Mouse (Mus musculus) ZHBTc4 (cell line): Measurements from ENCODE around the gene Pip5k1a.
"Not testable (repeated sequence)": the region's sequence is repeated elsewhere in the genome, so short reads cannot be mapped to it uniquely, and the experiment has no call there.

Experiments
- DNase-seq: peaks from one replicate; pipeline ENCODE4 v3.0.0-alpha.2; 2011; ENCODE audit warnings: low read depth, low spot score

Pip5k1a gene

GRCm38 (mm10) chr3:95042166-95042837, 64.4 kb downstream of the Pip5k1a start, which contains the start of gene Psmd4:
Gene Psmd4 (minus strand): TSS chr3:95042614.
- DNase-seq: peak; percentile 99

- DNase-seq: no peak
Observed at GRCm38 (mm10) chr3:95041625-95042024, 65.1 kb downstream of the Pip5k1a start.

- DNase-seq: no peak
Observed at GRCm38 (mm10) chr3:95029953-95030352, 76.8 kb downstream of the Pip5k1a start.

GRCm38 (mm10) chr3:95029291-95029827, 77.4 kb downstream of the Pip5k1a start:
- DNase-seq: not testable (repeated sequence)

- DNase-seq: no peak
Observed at GRCm38 (mm10) chr3:95028603-95029002, 78.1 kb downstream of the Pip5k1a start.

GRCm38 (mm10) chr3:95027701-95028100, 79.0 kb downstream of the Pip5k1a start:
- DNase-seq: no peak

- DNase-seq: peak; percentile 32
Observed at GRCm38 (mm10) chr3:95027057-95027645, 79.6 kb downstream of the Pip5k1a start.

- no peak for DNase-seq
Observed at GRCm38 (mm10) chr3:95025202-95025601, 81.5 kb downstream of the Pip5k1a start.

- peak; percentile 66 for DNase-seq
Observed at GRCm38 (mm10) chr3:95024551-95024950, 82.2 kb downstream of the Pip5k1a start.

GRCm38 (mm10) chr3:95020956-95021355, 85.8 kb downstream of the Pip5k1a start:
- DNase-seq: not testable (repeated sequence)

- no peak for DNase-seq
Observed at GRCm38 (mm10) chr3:95018741-95019140, 88.0 kb downstream of the Pip5k1a start.

GRCm38 (mm10) chr3:95016532-95017056, 90.1 kb downstream of the Pip5k1a start:
- no peak for DNase-seq

- peak; percentile 99 for DNase-seq
Observed at GRCm38 (mm10) chr3:95015891-95016531, 90.7 kb downstream of the Pip5k1a start.

- peak; percentile 100 for DNase-seq
Observed at GRCm38 (mm10) chr3:95015337-95015872, 91.3 kb downstream of the Pip5k1a start, which contains the start of gene Zfp687. Gene Zfp687 (minus strand): TSS chr3:95015448.

GRCm38 (mm10) chr3:95014428-95015151, 92.1 kb downstream of the Pip5k1a start:
- peak; percentile 74 for DNase-seq

GRCm38 (mm10) chr3:95013699-95014427, 92.9 kb downstream of the Pip5k1a start:
- peak; percentile 31 for DNase-seq

- no peak for DNase-seq
Observed at GRCm38 (mm10) chr3:95012982-95013381, 93.7 kb downstream of the Pip5k1a start.

GRCm38 (mm10) chr3:95010396-95010795, 96.3 kb downstream of the Pip5k1a start:
- no peak for DNase-seq
